Mouse (Mus musculus): ENCODE data around the gene Adat1. TPM values are rescaled to one million over a fixed set of nuclear protein-coding genes. Genes with fewer than 3 reads are reported as not detected.

Gene Adat1
- 2.6 TPM for polyA plus RNA-seq (2014; fragmentation: Illumina TruSeq; extraction: RNeasy Lipid Tissue Mini Kit (QIAGEN cat#74804); ENCODE audit: low read depth, low replicate concordance)

GRCm38 (mm10) chr8:111992013-111992702 is at the start of gene Adat1:
Gene Adat1, minus strand, starts transcription at chr8:111992302.

GRCm38 (mm10) chr8:112014936-112015335 is 22.8 kb upstream of the Adat1 start, which contains the start of gene Gm6793:
Gene Gm6793, minus strand, starts transcription at chr8:112015036.

DNA sequence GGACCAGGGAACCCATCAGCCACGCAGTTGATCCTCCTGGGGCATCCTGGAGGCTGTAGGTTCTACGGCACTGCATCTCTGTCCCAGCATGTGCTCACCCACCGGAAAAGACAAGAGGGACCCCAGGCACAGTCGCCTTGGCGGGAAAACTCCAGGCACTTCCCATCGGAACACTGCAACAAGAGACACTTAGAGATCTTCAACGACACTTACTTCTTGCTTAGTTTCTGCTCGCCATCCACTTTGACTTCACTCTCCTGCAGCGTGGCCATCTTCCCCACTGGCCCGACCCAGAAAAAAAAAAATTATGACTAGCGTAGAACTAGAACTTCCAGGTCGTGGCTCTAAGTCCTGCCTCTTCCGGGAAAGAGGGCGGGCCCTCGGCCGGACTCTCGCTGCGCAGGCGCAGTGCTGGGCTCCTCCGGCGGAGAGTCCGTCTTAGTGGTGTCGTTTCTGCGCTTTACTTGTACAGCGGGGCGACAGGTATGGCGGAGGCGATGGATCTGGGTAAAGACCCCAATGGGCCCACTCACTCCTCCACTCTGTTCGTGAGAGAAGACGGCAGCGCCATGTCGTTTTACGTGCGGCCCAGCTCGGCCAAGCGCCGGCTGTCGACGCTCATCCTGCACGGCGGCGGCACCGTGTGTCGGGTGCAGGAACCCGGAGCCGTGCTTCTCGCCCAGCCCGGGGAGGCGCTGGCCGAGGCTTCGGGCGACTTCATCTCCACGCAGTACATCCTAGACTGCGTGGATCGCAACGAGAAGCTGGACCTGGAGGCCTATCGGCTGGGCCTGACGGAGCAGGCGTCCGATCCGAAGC is 19.1 kb upstream of the Adat1 start, which contains the start of the genes Kars and Terf2ip:
Kars (minus strand) TSS at position 327 of the 819 bp plus-strand sequence.
Terf2ip (plus strand) TSS at position 402 of the 819 bp plus-strand sequence.

GRCm38 (mm10) chr8:111940171-111941100 is 51.7 kb downstream of the Adat1 start, which contains the start of gene Gabarapl2:
Gene Gabarapl2, plus strand, starts transcription at chr8:111940703.

DNA sequence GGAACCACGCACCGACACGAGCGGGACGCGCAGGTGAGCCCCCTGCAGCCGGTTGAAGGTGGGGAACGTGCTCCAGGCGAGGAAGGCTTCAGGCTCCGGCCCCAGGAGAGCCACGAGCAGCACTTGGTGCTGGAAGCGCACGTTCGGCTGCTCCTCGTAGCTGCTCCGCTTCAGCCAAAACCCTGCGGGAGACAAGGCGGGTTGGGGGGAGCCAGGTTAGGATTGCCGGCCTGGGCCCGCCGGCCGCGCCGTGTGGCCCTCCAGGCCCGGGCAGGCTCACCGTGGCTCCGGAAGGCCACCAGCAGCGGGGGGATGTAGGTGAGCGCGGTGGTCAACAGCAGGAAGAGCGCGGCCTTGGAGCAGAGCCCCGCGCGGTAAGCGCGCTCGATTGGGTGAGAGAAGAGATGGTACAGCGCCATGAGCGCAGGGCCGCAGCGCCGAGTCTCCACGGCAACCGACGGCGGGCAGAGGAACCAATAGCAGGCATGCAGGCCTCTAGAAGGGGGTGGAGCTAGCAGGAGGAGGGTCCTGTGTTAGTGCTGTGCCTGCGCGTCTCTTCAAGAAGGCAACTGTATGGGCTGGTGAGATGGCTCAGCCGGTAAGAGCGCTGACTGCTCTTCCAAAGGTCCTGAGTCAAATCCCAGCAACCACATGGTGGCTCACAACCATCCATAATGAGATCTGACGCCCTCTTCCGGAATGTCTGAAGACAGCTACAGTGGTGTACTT is 58.6 kb downstream of the Adat1 start, which contains the start of gene Tmem231:
Tmem231 (minus strand) TSS at position 534 of the 729 bp plus-strand sequence.

Other genes starting within 250 kb of the Adat1 start
- gene Bcar1, start 248.5 kb downstream of the Adat1 start, polyA plus RNA-seq (2014; fragmentation: Illumina TruSeq; extraction: RNeasy Lipid Tissue Mini Kit (QIAGEN cat#74804); ENCODE audit: low read depth, low replicate concordance) = 0.85 TPM
- gene Cfdp1, start 138.0 kb downstream of the Adat1 start, polyA plus RNA-seq (2014; fragmentation: Illumina TruSeq; extraction: RNeasy Lipid Tissue Mini Kit (QIAGEN cat#74804); ENCODE audit: low read depth, low replicate concordance) = 81.6 TPM
- gene Tmem170, start 115.6 kb downstream of the Adat1 start, polyA plus RNA-seq (2014; fragmentation: Illumina TruSeq; extraction: RNeasy Lipid Tissue Mini Kit (QIAGEN cat#74804); ENCODE audit: low read depth, low replicate concordance) = 33.1 TPM
- gene Chst5, start 81.9 kb downstream of the Adat1 start, polyA plus RNA-seq (2014; fragmentation: Illumina TruSeq; extraction: RNeasy Lipid Tissue Mini Kit (QIAGEN cat#74804); ENCODE audit: low read depth, low replicate concordance) = 0.25 TPM
- 1.4 TPM for gene Tmem231, start 58.4 kb downstream of the Adat1 start, polyA plus RNA-seq (2014; fragmentation: Illumina TruSeq; extraction: RNeasy Lipid Tissue Mini Kit (QIAGEN cat#74804); ENCODE audit: low read depth, low replicate concordance)
- gene Gabarapl2, start 51.6 kb downstream of the Adat1 start, polyA plus RNA-seq (2014; fragmentation: Illumina TruSeq; extraction: RNeasy Lipid Tissue Mini Kit (QIAGEN cat#74804); ENCODE audit: low read depth, low replicate concordance) = 165 TPM
- gene Kars, start 19.0 kb upstream of the Adat1 start, polyA plus RNA-seq (2014; fragmentation: Illumina TruSeq; extraction: RNeasy Lipid Tissue Mini Kit (QIAGEN cat#74804); ENCODE audit: low read depth, low replicate concordance) = 36.3 TPM
- 20.5 TPM for gene Terf2ip, start 19.1 kb upstream of the Adat1 start, polyA plus RNA-seq (2014; fragmentation: Illumina TruSeq; extraction: RNeasy Lipid Tissue Mini Kit (QIAGEN cat#74804); ENCODE audit: low read depth, low replicate concordance)
- gene Gm6793, start 22.7 kb upstream of the Adat1 start, polyA plus RNA-seq (2014; fragmentation: Illumina TruSeq; extraction: RNeasy Lipid Tissue Mini Kit (QIAGEN cat#74804); ENCODE audit: low read depth, low replicate concordance) = 0.95 TPM

All from sigmoid colon, adult 10 weeks (tissue).